8 mouse cellular contexts compared by ENCODE assay signal in the genomic region with DNA sequence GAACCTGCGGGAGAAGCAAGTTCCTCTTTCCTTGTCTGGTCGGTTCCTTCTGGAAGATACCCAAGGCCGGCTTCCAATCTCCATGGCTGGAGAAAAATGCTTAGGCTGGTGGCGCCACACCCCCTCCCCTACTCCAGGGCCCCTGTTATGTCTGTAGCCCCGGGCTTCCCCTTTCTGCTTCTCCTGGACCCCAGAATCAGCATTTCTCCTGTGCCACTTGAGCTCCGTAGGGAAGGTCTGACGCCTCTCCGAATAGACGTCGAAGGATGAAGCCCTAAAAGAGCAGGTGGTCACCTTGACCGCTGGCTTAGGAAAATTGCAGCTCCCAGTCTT. TPM values are rescaled to one million over a fixed set of nuclear protein-coding genes. Genes with fewer than 3 reads are reported as not detected.
A peak's percentile ranks its signal among the peaks of the same experiment; 100 is the strongest.
DNase-seq lines count a peak whose midpoint lies in the region; ATAC-seq and TF ChIP-seq lines count a peak whose summit lies in the region.

No protein-coding gene starts in this region.

- H3K4me3 ChIP-seq in cerebellum, adult 2 months (replicated peaks; ENCODE audit: insufficient read depth, low read depth, low read length): peak overlapping the region; percentile 92
- H3K4me3 ChIP-seq in liver, embryonic 13.5 days (replicated peaks): peak overlapping the region; percentile 63
- H3K4me3 ChIP-seq in stomach, postnatal 0 days (ENCODE audit: low read depth, low read length): peak overlapping the region; percentile 66

- no peak for TF ChIP-seq CTCF in cerebellum, adult 2 months (IDR thresholded peaks at IDR 0.05; ENCODE audit: borderline replicate concordance, insufficient read depth, low read depth, low read length)
- no peak for TF ChIP-seq CTCF in stomach, postnatal 0 days (IDR thresholded peaks at IDR 0.05; ENCODE audit: low read depth)

- no peak for TF ChIP-seq EP300 in stomach, postnatal 0 days (optimal IDR thresholded peaks at IDR 0.05)

- H3K9me3 ChIP-seq in liver, embryonic 13.5 days (replicated peaks): no peaks in the 10 kb centered on the region
- no peaks in the 10 kb centered on the region for H3K9me3 ChIP-seq in stomach, postnatal 0 days (ENCODE audit: control insufficient read depth, low read length)

- peaks cover 19% of the 10 kb centered on the region for H3K4me1 ChIP-seq in cerebellum, adult 2 months (ENCODE audit: control insufficient read depth, insufficient read depth, low read length)
- H3K4me1 ChIP-seq in liver, embryonic 13.5 days (replicated peaks): peaks cover 48% of the 10 kb centered on the region
- H3K4me1 ChIP-seq in stomach, postnatal 0 days (replicated peaks; ENCODE audit: control insufficient read depth, insufficient read depth): peaks cover 12% of the 10 kb centered on the region

- H3K4me2 ChIP-seq in liver, embryonic 13.5 days: peak overlapping the region; percentile 75
- H3K4me2 ChIP-seq in stomach, postnatal 0 days (replicated peaks; ENCODE audit: low read depth): peak overlapping the region; percentile 93

- H3K36me3 ChIP-seq in liver, embryonic 13.5 days: no peaks in the 10 kb centered on the region
- no peaks in the 10 kb centered on the region; the same call in 1 of the 2 replicates for H3K36me3 ChIP-seq in stomach, postnatal 0 days (ENCODE audit: control insufficient read depth, insufficient read depth, low read length)

- peak; percentile 21 for ATAC-seq in liver, embryonic 13.5 days (ENCODE audit: low read depth)
- peak; percentile 24 for ATAC-seq in stomach, postnatal 0 days (ENCODE audit: low FRiP score, low TSS enrichment)

- no peak for DNase-seq in cerebellum, adult 2 months
- no peak for DNase-seq in cerebellum, postnatal 10 days
- DNase-seq in right cerebral cortex, postnatal 25 days: peak; percentile 26
- DNase-seq in right cerebral cortex, postnatal 36 days (ENCODE audit: low spot score in 2 of 2): no peak
- DNase-seq in liver, embryonic 13.5 days: no peak
- no peak for DNase-seq in stomach, postnatal 0 days (ENCODE audit: low spot score)
- no peak for DNase-seq in yolk sac, embryonic 10.5 days (ENCODE audit: low spot score)
- DNase-seq in layer of hippocampus, postnatal 36 days: no peak

- H3K27me3 ChIP-seq in cerebellum, adult 2 months (ENCODE audit: control insufficient read depth, insufficient read depth, low read length): no peaks in the 10 kb centered on the region
- H3K27me3 ChIP-seq in liver, embryonic 13.5 days: peaks cover 66% of the 10 kb centered on the region
- no peaks in the 10 kb centered on the region for H3K27me3 ChIP-seq in stomach, postnatal 0 days (ENCODE audit: control insufficient read depth, insufficient read depth, low read length)

- H3K9ac ChIP-seq in liver, embryonic 13.5 days: peak overlapping the region; percentile 71
- peak overlapping the region; percentile 71 for H3K9ac ChIP-seq in stomach, postnatal 0 days (ENCODE audit: low read length)

- 3% methylated on average over 11 of the region's 11 CpGs for WGBS in cerebellum, adult 2 months
- WGBS in liver, embryonic 13.5 days (ENCODE audit: insufficient replicate concordance): 7% methylated on average over 11 of the region's 11 CpGs
- 8% methylated on average over 11 of the region's 11 CpGs for WGBS in stomach, postnatal 0 days

- no peak for TF ChIP-seq POLR2A in cerebellum, adult 2 months (IDR thresholded peaks at IDR 0.05; ENCODE audit: borderline replicate concordance, insufficient read depth, low read length)

- no peak overlapping the region for H3K27ac ChIP-seq in cerebellum, adult 2 months (ENCODE audit: insufficient read depth, low read length)
- no peak overlapping the region for H3K27ac ChIP-seq in liver, embryonic 13.5 days
- no peak overlapping the region for H3K27ac ChIP-seq in stomach, postnatal 0 days (replicated peaks)

RNA-seq across cellular contexts. Expression of gene Pald1, which starts 0.4 kb away (rescaled TPM):
- 15.5 and 15.6 TPM in 2 replicates for polyA plus RNA-seq in cerebellum, adult 2 months (2012; rRNA removed)
- polyA plus RNA-seq in liver, embryonic 13.5 days (2015; fragmentation: Nextera tagmentation; extraction: Ambion mirVana): 6.1 and 7.7 TPM in 2 replicates
- 5.6 and 5.7 TPM in 2 replicates for polyA plus RNA-seq in stomach, postnatal 0 days (2015; fragmentation: Nextera tagmentation; extraction: Ambion mirVana)
- 10 to 100 TPM; 14.3 to 15.4 TPM for total RNA-seq in layer of hippocampus, postnatal 36 days (2021)

RNA-seq across cellular contexts. Expression of gene Nodal, which starts 34.1 kb away (rescaled TPM):
- 0.68 and 0.97 TPM in 2 replicates for polyA plus RNA-seq in cerebellum, adult 2 months (2012; rRNA removed)
- 0.46 and 0.50 TPM in 2 replicates for polyA plus RNA-seq in liver, embryonic 13.5 days (2015; fragmentation: Nextera tagmentation; extraction: Ambion mirVana)
- polyA plus RNA-seq in stomach, postnatal 0 days (2015; fragmentation: Nextera tagmentation; extraction: Ambion mirVana): 0.05 TPM in 1 of 2 replicates, not detected in the other
- under 1 TPM in 1 of 2 experiments, not detected in 1; 0.22 TPM for total RNA-seq in layer of hippocampus, postnatal 36 days (2021)
